Mouse (Mus musculus): ENCODE measurements around the gene Acbd4. TPM values are rescaled to one million over a fixed set of nuclear protein-coding genes. Genes with fewer than 3 reads are reported as not detected.

Acbd4 gene
- total RNA-seq, 2 experiments from 2014 or later = 70.0 to 80.0 TPM

Other genes with a start within 250 kb of the Acbd4 start
- gene Eftud2, start 220.7 kb upstream of the Acbd4 start, total RNA-seq (2021) = 100 to 1,000 TPM; 101 to 102 TPM
- 1 to 10 TPM; 1.3 to 1.6 TPM for gene Ccdc103, start 220.5 kb upstream of the Acbd4 start, total RNA-seq (2021)
- gene Fam187a, start 216.5 kb upstream of the Acbd4 start, total RNA-seq (2021) = not detected
- gene Gfap, start 200.8 kb upstream of the Acbd4 start, total RNA-seq (2021) = 100 to 1,000 TPM; 109 to 117 TPM
- gene Kif18b, start 176.6 kb upstream of the Acbd4 start, total RNA-seq (2021) = 1 to 10 TPM; 1.2 to 1.9 TPM
- gene C1ql1, start 155.0 kb upstream of the Acbd4 start, total RNA-seq (2021) = 10 to 100 TPM; 19.7 to 23.9 TPM
- gene Nmt1, start 73.5 kb upstream of the Acbd4 start, total RNA-seq (2021) = 10 to 100 TPM; 82.8 to 83.1 TPM
- gene Dcakd, start 73.3 kb upstream of the Acbd4 start, total RNA-seq (2021) = 10 to 100 TPM; 97.2 to 97.4 TPM
- gene Plcd3, start within 50 bp of the Acbd4 start, total RNA-seq (2021) = 10 to 100 TPM; 15.1 to 16.4 TPM
- gene Hexim1, start 14.5 kb downstream of the Acbd4 start, total RNA-seq (2021) = 10 to 100 TPM; 31.8 to 33.9 TPM
- gene Hexim2, start 30.7 kb downstream of the Acbd4 start, total RNA-seq (2021) = 10 to 100 TPM; 20.1 to 20.7 TPM
- 10 to 100 TPM; 79.5 to 80.7 TPM for gene Fmnl1, start 69.4 kb downstream of the Acbd4 start, total RNA-seq (2021)
- gene 1700023F06Rik, start 106.9 kb downstream of the Acbd4 start, total RNA-seq (2021) = 1 to 10 TPM; 1.3 to 1.7 TPM
- 1 to 10 TPM; 1.6 to 2.0 TPM for gene Spata32, start 116.8 kb downstream of the Acbd4 start, total RNA-seq (2021)
- 1 to 10 TPM; 2.9 to 3.5 TPM for gene Map3k14, start 165.8 kb downstream of the Acbd4 start, total RNA-seq (2021)

All from left cerebral cortex, postnatal 10 days (tissue).